Mouse (Mus musculus) myocyte (in vitro differentiated cells): Measurements from ENCODE around the gene Polr1b. TPM values are rescaled to one million over a fixed set of nuclear protein-coding genes. Genes with fewer than 3 reads are reported as not detected.

Experiments used
- H3K27me3 ChIP-seq: one replicate; pipeline ENCODE4 v1.6.1; 2011; ENCODE audit not compliant: control insufficient read depth, insufficient read depth, insufficient read length
- H3K36me3 ChIP-seq: one replicate; pipeline ENCODE4 v1.6.1; 2011; ENCODE audit not compliant: control insufficient read depth, insufficient read depth
- H3K4me2 ChIP-seq: one replicate; pipeline ENCODE4 v1.6.1; 2011; ENCODE audit warnings: low read depth, control low read depth
- H3K4me3 ChIP-seq: one replicate; pipeline ENCODE4 v1.5.1; 2011; ENCODE audit warnings: mild to moderate bottlenecking, control low read depth, moderate library complexity
- H3K79me2 ChIP-seq: one replicate; pipeline ENCODE4 v1.6.1; 2011; ENCODE audit not compliant: control insufficient read depth, insufficient read depth
- H3ac ChIP-seq: one replicate; pipeline ENCODE4 v1.6.1; 2011; ENCODE audit not compliant: control insufficient read depth, insufficient read length
- CEBPB ChIP-seq: IDR thresholded peaks from 2 replicates; pipeline ENCODE4 v1.6.1; 2011; ENCODE audit warnings: mild to moderate bottlenecking, moderate library complexity; ENCODE audit not compliant: poor library complexity, insufficient read depth, severe bottlenecking
- E2F4 ChIP-seq: IDR thresholded peaks from one replicate; pipeline ENCODE4 v1.6.1; 2011; ENCODE audit warnings: mild to moderate bottlenecking, control low read depth, moderate library complexity; ENCODE audit not compliant: insufficient read depth
- MAX ChIP-seq: IDR thresholded peaks from one replicate; pipeline ENCODE4 v1.6.1; 2011; ENCODE audit warnings: low read depth, mild to moderate bottlenecking, control low read depth
- MYOD1 ChIP-seq, 3 experiments: IDR thresholded peaks; one replicate each; pipeline ENCODE4 v1.6.1; 2011; ENCODE audit warnings: control low read depth in 2 of 3, low read depth in 2 of 3, mild to moderate bottlenecking in 2 of 3, moderate library complexity in 1 of 3; ENCODE audit not compliant: insufficient read length in 2 of 3, control insufficient read depth in 1 of 3
- MYOG ChIP-seq, 3 experiments: IDR thresholded peaks; one replicate each; pipeline ENCODE4 v1.6.1; 2011; ENCODE audit warnings: control low read depth in 2 of 3, low read depth in 2 of 3, mild to moderate bottlenecking in 2 of 3; ENCODE audit not compliant: insufficient read length in 2 of 3, control insufficient read depth in 1 of 3, insufficient read depth in 1 of 3
- POLR2A ChIP-seq: IDR thresholded peaks from one replicate; pipeline ENCODE4 v1.6.1; 2011; ENCODE audit warnings: low read depth, mild to moderate bottlenecking, control low read depth, moderate library complexity; ENCODE audit not compliant: insufficient read length
- POLR2AphosphoS2 ChIP-seq: IDR thresholded peaks from one replicate; pipeline ENCODE4 v1.6.1; 2011; ENCODE audit warnings: low read depth, control low read depth; ENCODE audit not compliant: insufficient read length
- REST ChIP-seq: IDR thresholded peaks from one replicate; pipeline ENCODE4 v1.6.1; 2011; ENCODE audit warnings: mild to moderate bottlenecking, control low read depth, moderate library complexity; ENCODE audit not compliant: insufficient read depth, insufficient read length
- SRF ChIP-seq: IDR thresholded peaks from one replicate; pipeline ENCODE4 v1.6.1; 2011; ENCODE audit warnings: low read depth; ENCODE audit not compliant: control insufficient read depth, insufficient read length
- TCF12 ChIP-seq: IDR thresholded peaks from one replicate; pipeline ENCODE4 v1.6.1; 2011; ENCODE audit warnings: mild to moderate bottlenecking, control low read depth; ENCODE audit not compliant: poor library complexity, insufficient read depth, severe bottlenecking
- TCF3 ChIP-seq: IDR thresholded peaks from one replicate; pipeline ENCODE4 v1.6.1; 2011; ENCODE audit warnings: low read depth, control low read depth; ENCODE audit not compliant: insufficient read length
- USF1 ChIP-seq: IDR thresholded peaks from one replicate; pipeline ENCODE4 v1.6.1; 2011; ENCODE audit warnings: low read depth, mild to moderate bottlenecking, control low read depth, moderate library complexity
- polyA plus RNA-seq: library from polyadenylated mRNA; unstranded; fragments of >200 nt; fragmentation: generic; extraction: Trizol; gene quantifications from one replicate; pipeline ENCODE4 v1.2.1, GENCODE M21; 2012; ENCODE audit warnings: missing spikeins

The Polr1b gene
- polyA plus RNA-seq, 1 experiment: 15.6 TPM

GRCm38 (mm10) chr2:129130776-129131175 lies 30.0 kb downstream of the Polr1b start:
- no peak for TF ChIP-seq MYOD1 (IDR thresholded peaks at IDR 0.05; ENCODE audit: control insufficient read depth in 1 of 3, insufficient read length in 2 of 3, low read depth in 2 of 3)
- Histone ChIP-seq H3K4me2 (peak overlapping the region; percentile 91), H3K36me3 (no peaks in the 10 kb centered on the region), H3K27me3 (no peaks in the 10 kb centered on the region), H3K79me2 (peaks cover 11% of the 10 kb centered on the region), H3ac (peak overlapping the region; percentile 74), H3K4me3 (peak overlapping the region; percentile 69)

- Histone ChIP-seq H3K4me3 (no peak overlapping the region), H3K4me2 (no peak overlapping the region), H3ac (no peak overlapping the region), H3K27me3 (no peaks in the 10 kb centered on the region), H3K79me2 (peaks cover 11% of the 10 kb centered on the region), H3K36me3 (no peaks in the 10 kb centered on the region)
- TF ChIP-seq TCF12 (no peak), E2F4 (no peak), REST (no peak), POLR2A (no peak), SRF (no peak), POLR2AphosphoS2 (no peak), MYOD1 (IDR thresholded peaks at IDR 0.05; ENCODE audit: control insufficient read depth in 1 of 3, insufficient read length in 2 of 3, low read depth in 2 of 3) (no peak), CEBPB (no peak), MAX (no peak), USF1 (no peak), TCF3 (no peak), MYOG (IDR thresholded peaks at IDR 0.05; ENCODE audit: control insufficient read depth in 1 of 3, insufficient read depth in 1 of 3, insufficient read length in 2 of 3, low read depth in 2 of 3) (no peak)
Measured at GRCm38 (mm10) chr2:129132231-129132630, 31.4 kb downstream of the Polr1b start.

DNA sequence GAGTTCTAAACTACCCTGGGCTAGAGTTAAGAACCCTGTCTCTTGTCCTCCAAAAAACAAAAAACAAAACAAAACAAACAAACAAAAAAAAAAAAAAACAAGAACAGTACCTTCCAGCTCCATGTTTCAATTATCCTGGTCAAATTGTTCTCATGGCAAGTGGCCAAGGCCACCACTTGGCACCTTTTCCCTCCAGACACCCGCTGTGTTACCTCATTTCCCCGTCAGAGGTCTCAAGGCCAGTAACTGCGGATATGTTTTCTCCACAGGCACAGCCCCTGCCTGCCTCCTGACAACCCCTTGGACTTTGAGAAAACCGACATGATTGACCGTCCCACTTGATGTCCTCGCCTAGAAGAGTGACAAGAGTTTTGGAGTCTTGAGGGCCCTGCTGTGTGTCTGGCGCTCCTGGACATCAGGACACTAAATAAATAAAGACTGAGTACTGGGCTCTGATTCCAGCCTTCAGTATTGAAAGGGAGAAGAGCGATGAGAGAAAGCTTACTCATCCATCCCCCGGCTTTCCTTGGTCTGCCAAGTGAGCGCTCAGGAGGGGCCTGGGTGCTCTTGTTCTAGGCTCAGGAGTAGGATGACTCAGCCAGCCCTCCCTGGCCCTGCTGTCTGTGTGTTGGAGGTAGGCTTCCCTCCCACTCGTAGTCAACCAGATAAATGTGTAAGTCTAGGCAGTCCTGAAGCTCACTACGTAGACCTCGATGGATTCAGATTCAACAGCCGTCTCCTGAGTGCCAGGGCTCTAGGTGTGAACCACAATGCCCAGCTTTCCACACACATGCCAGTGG lies 32.4 kb downstream of the Polr1b start:
- H3K27me3 ChIP-seq: no peaks in the 10 kb centered on the region
- H3K79me2 ChIP-seq: peaks cover 11% of the 10 kb centered on the region
- H3K4me3 ChIP-seq: no peak overlapping the region
- TF ChIP-seq TCF12: no peak
- TF ChIP-seq TCF3: no peak
- no peak for TF ChIP-seq SRF
- no peak for TF ChIP-seq USF1
- TF ChIP-seq POLR2A: no peak
- TF ChIP-seq MAX: no peak
- TF ChIP-seq E2F4: no peak
- TF ChIP-seq MYOG (IDR thresholded peaks at IDR 0.05; ENCODE audit: control insufficient read depth in 1 of 3, insufficient read depth in 1 of 3, insufficient read length in 2 of 3, low read depth in 2 of 3): no peak
- no peak for TF ChIP-seq CEBPB
- TF ChIP-seq POLR2AphosphoS2: no peak
- TF ChIP-seq REST: no peak
- TF ChIP-seq MYOD1 (IDR thresholded peaks at IDR 0.05; ENCODE audit: control insufficient read depth in 1 of 3, insufficient read length in 2 of 3, low read depth in 2 of 3): no peak
- peak overlapping the region; percentile 53 for H3K4me2 ChIP-seq
- H3ac ChIP-seq: no peak overlapping the region
- H3K36me3 ChIP-seq: no peaks in the 10 kb centered on the region

DNA sequence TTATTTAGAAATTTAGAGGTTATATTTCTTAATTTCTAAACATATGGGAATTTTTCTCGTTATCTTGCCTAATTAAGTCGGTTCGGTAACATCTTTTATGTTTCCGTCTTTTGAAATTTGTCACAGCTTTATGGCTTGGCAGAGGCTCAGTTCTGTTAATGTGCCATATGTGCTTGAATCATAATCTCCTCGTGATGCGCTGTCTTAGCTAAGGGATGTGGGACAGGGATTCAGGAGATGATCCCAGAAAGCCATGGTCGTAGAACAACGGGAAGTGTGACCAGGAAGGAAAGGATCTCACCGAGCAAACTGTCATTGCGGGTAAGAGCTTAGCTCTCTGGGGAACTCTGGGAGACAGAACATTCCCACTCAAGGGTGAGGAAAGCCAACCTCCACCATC lies 39.1 kb downstream of the Polr1b start:
- no peaks in the 10 kb centered on the region for H3K27me3 ChIP-seq
- H3K36me3 ChIP-seq: no peaks in the 10 kb centered on the region
- no peaks in the 10 kb centered on the region for H3K79me2 ChIP-seq
- no peak overlapping the region for H3K4me2 ChIP-seq
- no peak overlapping the region for H3K4me3 ChIP-seq
- TF ChIP-seq USF1 (no peak), MYOG (IDR thresholded peaks at IDR 0.05; ENCODE audit: control insufficient read depth in 1 of 3, insufficient read depth in 1 of 3, insufficient read length in 2 of 3, low read depth in 2 of 3) (no peak), REST (no peak), MYOD1 (IDR thresholded peaks at IDR 0.05; ENCODE audit: control insufficient read depth in 1 of 3, insufficient read length in 2 of 3, low read depth in 2 of 3) (no peak), CEBPB (no peak), POLR2AphosphoS2 (no peak), POLR2A (no peak)
- H3ac ChIP-seq: no peak overlapping the region

DNA sequence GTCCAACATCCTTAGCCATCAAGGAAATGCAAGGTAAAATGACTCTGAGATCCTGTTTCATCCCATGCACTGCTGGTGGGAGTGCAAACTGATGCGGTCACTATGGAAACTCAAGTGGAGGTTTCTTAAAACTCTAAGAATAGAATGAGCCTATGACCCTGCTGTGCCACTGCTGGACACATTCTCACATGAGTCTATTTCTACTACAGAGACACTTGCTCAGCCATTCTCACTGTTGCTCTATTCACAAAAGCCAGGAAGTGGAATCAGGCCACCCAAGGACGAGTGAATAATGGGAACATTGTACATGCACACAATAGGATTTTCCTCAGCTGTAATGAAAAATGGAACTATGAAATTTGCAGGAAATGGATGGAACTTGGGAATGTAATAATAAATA lies 48.0 kb downstream of the Polr1b start:
- Histone ChIP-seq H3K36me3 (no peaks in the 10 kb centered on the region), H3K4me2 (no peak overlapping the region), H3K79me2 (no peaks in the 10 kb centered on the region), H3ac (no peak overlapping the region), H3K4me3 (no peak overlapping the region), H3K27me3 (no peaks in the 10 kb centered on the region)
- no peak for TF ChIP-seq USF1
- no peak for TF ChIP-seq POLR2AphosphoS2
- TF ChIP-seq POLR2A: no peak
- TF ChIP-seq TCF12: no peak
- no peak for TF ChIP-seq MAX
- no peak for TF ChIP-seq TCF3
- no peak for TF ChIP-seq CEBPB
- TF ChIP-seq REST: no peak
- TF ChIP-seq SRF: no peak
